Mouse (Mus musculus): ENCODE measurements around the gene Ifi27.

DNA sequence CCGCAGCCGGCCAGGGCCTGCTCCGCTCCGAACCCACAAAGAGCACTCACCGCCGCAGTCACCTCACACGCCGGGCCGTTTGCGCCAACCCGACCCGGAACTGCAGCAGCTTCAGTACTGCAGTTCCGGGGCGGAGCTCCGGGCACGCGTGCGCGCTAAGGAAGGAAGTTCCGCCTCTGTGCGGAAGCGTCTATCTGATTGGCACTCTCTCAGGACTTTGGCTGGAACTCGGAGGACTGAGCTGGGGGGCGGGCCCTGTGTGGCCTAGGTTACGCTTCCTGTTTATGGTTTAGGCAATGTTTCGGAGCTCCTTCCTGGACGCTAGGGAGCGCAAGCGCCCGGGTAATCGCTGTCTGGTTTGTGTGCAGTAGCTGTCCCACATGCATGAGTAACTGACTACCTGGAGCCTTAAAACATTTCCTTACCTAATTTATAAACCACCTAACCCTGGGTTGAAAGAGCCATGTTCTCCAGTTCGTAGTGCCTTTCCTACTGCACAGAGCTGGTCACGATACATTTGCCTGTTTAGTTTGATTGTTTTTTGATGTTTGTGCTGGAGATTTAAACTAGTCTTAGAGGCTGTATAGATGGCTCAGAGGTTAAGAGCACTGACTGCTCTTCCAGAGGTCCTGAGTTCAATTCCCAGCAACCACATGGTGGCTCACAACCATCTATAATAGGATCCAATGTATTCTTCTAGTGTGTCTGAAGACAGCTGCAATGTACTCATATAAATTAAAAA, 8.1 kb upstream of the Ifi27 start, which contains the start of gene Ddx24:
- peak; percentile 83; the same call in 1 of the 2 replicates for TF ChIP-seq CTCF (IDR thresholded peaks at IDR 0.05; ENCODE audit: extremely low read depth, insufficient read depth, insufficient read length, insufficient replicate concordance)
- peak; percentile 88 for TF ChIP-seq POLR2A (IDR thresholded peaks at IDR 0.05; ENCODE audit: low read depth, low read length)

All from spleen, adult 2 months (tissue).